Mouse (Mus musculus) forebrain, postnatal 0 days (tissue): ENCODE results near the gene Gm17334. TPM values are rescaled to one million over a fixed set of nuclear protein-coding genes. Genes with fewer than 3 reads are reported as not detected.

Source experiments
- ATAC-seq: fragments of 200-750 bp; cut with Nextera tagmentation; 2 replicates; pipeline ENCODE4 v1.8.0; 2017; ENCODE audit warnings: mild to moderate bottlenecking, moderate library complexity
- DNase-seq: peaks from one replicate; pipeline ENCODE4 v3.0.0-alpha.2; 2015
- H3K27ac ChIP-seq: fragments of 300-500 bp; sonication (generic); 2 replicates; pipeline ENCODE4 v1.5.1; 2014; ENCODE audit warnings: low read depth, mild to moderate bottlenecking, antibody characterized with exemption, low read length, moderate library complexity, mixed read lengths
- H3K27me3 ChIP-seq: fragments of 300-500 bp; sonication (generic); 2 replicates; pipeline ENCODE4 v1.6.1; 2014; ENCODE audit warnings: mild to moderate bottlenecking, low read length, mixed read lengths; ENCODE audit not compliant: insufficient read depth
- H3K36me3 ChIP-seq: fragments of 300-500 bp; sonication (generic); 2 replicates; pipeline ENCODE4 v1.6.1; 2014; ENCODE audit warnings: mild to moderate bottlenecking, moderate library complexity; ENCODE audit not compliant: insufficient read depth
- H3K4me1 ChIP-seq: fragments of 300-500 bp; sonication (generic); 2 replicates; pipeline ENCODE4 v1.6.1; 2014; ENCODE audit warnings: antibody characterized with exemption; ENCODE audit not compliant: insufficient read depth
- H3K4me2 ChIP-seq: fragments of 300-500 bp; sonication (generic); 2 replicates; pipeline ENCODE4 v1.6.1; 2014; ENCODE audit warnings: low read depth, mild to moderate bottlenecking, moderate library complexity
- H3K4me3 ChIP-seq: fragments of 300-500 bp; sonication (generic); 2 replicates; pipeline ENCODE4 v1.5.1; 2014; ENCODE audit warnings: low read depth, low read length, mixed read lengths
- H3K9ac ChIP-seq: fragments of 300-500 bp; sonication (generic); 2 replicates; pipeline ENCODE4 v1.6.1; 2014; ENCODE audit warnings: mild to moderate bottlenecking
- H3K9me3 ChIP-seq: fragments of 300-500 bp; sonication (generic); 2 replicates; pipeline ENCODE4 v1.6.1; 2016; ENCODE audit warnings: low read length
- CTCF ChIP-seq: sonication (generic); IDR thresholded peaks from 2 replicates; pipeline ENCODE4 v1.5.1; 2016; ENCODE audit warnings: antibody characterized with exemption, control low read depth, low read depth
- WGBS: fragments of 180-500 bp; shearing (Covaris S2); extraction: QIAGEN DNeasy Blood & Tissue Kit; methylation state at CpG from one replicate; pipeline ENCODE4 v1.1.7; 2014; 5-methylcytosine and 5-hydroxymethylcytosine counted together
- microRNA-seq, 2 experiments: library from miRNA; unstranded; fragments of <30 nt; microRNA quantifications; one replicate each; pipeline ENCODE4; 2016
- polyA plus RNA-seq: library from polyadenylated mRNA; unstranded; fragments of >200 nt; fragmentation: Nextera tagmentation; extraction: Ambion mirVana; gene quantifications from 2 replicates; pipeline ENCODE4 v1.2.1, GENCODE M21; 2015
- total RNA-seq: library from RNA; depleted of rRNA; stranded (reverse); fragments of >200 nt; gene quantifications from 2 replicates; pipeline ENCODE4 v1.2.3, GENCODE M21; 2014; rRNA removed

Gm17334 gene
- total and polyA plus RNA-seq, 2 experiments from 2014 or later: 1.5 TPM; not detected in 1

DNA sequence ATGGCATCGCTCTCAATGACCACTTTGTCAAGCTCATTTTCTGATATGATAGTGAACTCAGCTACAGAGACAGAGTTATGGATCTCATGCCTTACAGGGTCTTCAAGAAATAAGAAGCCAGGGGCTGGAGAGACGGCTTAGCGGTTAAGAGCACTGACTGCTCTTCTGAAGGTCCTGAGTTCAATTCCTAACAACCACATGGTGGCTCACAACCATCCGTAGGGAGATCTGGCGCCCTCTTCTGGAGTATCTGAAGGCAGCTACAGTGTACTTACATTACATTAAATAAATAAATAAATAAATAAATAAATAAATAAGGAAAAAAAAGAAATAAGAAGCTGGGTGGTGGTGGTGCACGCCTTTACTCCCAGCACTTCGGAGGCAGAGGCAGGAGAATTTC, 39.2 kb downstream of the Gm17334 start:
- no peak for DNase-seq
- Histone ChIP-seq H3K36me3 (no peaks in the 10 kb centered on the region), H3K27me3 (no peaks in the 10 kb centered on the region), H3K4me2 (no peak overlapping the region), H3K27ac (no peak overlapping the region), H3K4me1 (no peaks in the 10 kb centered on the region), H3K9ac (no peak overlapping the region), H3K4me3 (no peak overlapping the region), H3K9me3 (no peaks in the 10 kb centered on the region)
- peak; percentile 27; the same call in 1 of the 2 replicates for TF ChIP-seq CTCF
- 89% methylated on average over 7 of the region's 7 CpGs for WGBS
- ATAC-seq: no peak

- no peak overlapping the region for H3K4me3 ChIP-seq
- no peak overlapping the region for H3K9ac ChIP-seq
- WGBS: 90% methylated on average over 8 of the region's 8 CpGs
- no peaks in the 10 kb centered on the region for H3K36me3 ChIP-seq
- no peak overlapping the region for H3K4me2 ChIP-seq
- H3K27ac ChIP-seq: no peak overlapping the region
- ATAC-seq (no peak), DNase-seq (no peak)
- no peaks in the 10 kb centered on the region for H3K9me3 ChIP-seq
- H3K27me3 ChIP-seq: no peaks in the 10 kb centered on the region
- H3K4me1 ChIP-seq: no peaks in the 10 kb centered on the region
- no peak for TF ChIP-seq CTCF
These were observed 40.7 kb downstream of the Gm17334 start for GRCm38 (mm10) chr11:53732244-53732643.

DNA sequence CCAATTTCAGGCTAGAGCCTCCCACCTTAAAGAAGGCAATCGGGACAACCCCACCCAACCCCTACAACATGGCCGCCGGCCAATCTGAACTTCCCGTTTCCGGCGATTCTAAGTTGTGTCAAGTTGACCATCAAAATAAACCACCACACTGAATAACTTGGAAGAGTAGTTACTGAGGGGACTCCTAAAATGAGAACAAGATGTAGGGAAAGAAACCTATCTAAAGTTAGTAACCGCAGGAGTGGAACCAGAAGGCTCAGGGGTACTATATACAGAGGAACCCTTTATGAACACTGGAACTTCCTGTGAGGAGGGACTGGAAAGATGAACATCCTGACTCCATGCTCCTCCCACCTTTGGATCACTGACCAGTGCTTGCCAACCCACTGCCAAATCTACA, 41.5 kb downstream of the Gm17334 start:
- no peak for TF ChIP-seq CTCF
- H3K4me3 ChIP-seq: no peak overlapping the region
- DNase-seq (no peak), ATAC-seq (no peak)
- H3K36me3 ChIP-seq: no peaks in the 10 kb centered on the region
- H3K9ac ChIP-seq: no peak overlapping the region
- H3K9me3 ChIP-seq: no peaks in the 10 kb centered on the region
- H3K27ac ChIP-seq: no peak overlapping the region
- 98% methylated on average over 7 of the region's 7 CpGs for WGBS
- no peaks in the 10 kb centered on the region for H3K4me1 ChIP-seq
- no peak overlapping the region for H3K4me2 ChIP-seq
- H3K27me3 ChIP-seq: no peaks in the 10 kb centered on the region

Small RNA genes within 50 kb of the gene (microRNA-seq; reads per million reads assigned to microRNA genes)
- gene Mir7671: 0 reads per million in 2 experiments

Other genes with a start within 250 kb of the Gm17334 start
- 103 and 118 TPM in 2 replicates for gene Kif3a, start 205.8 kb downstream of the Gm17334 start, total RNA-seq
- 241 and 330 TPM in 2 replicates for gene Kif3a, start 205.8 kb downstream of the Gm17334 start, polyA plus RNA-seq
- gene Il4, start 154.5 kb downstream of the Gm17334 start, total RNA-seq: not detected in 2 replicates
- 2.5 and 3.4 TPM in 2 replicates for gene Il4, start 154.5 kb downstream of the Gm17334 start, polyA plus RNA-seq
- gene Il13, start 138.5 kb downstream of the Gm17334 start, total RNA-seq: not detected in 2 replicates
- gene Il13, start 138.5 kb downstream of the Gm17334 start, polyA plus RNA-seq: not detected in 2 replicates
- 7.1 and 9.2 TPM in 2 replicates for gene Rad50, start 65.9 kb downstream of the Gm17334 start, total RNA-seq
- gene Rad50, start 65.9 kb downstream of the Gm17334 start, polyA plus RNA-seq: 8.6 and 11.8 TPM in 2 replicates
- 0.23 and 0.29 TPM in 2 replicates for gene Il5, start 52.4 kb downstream of the Gm17334 start, total RNA-seq
- gene Il5, start 52.4 kb downstream of the Gm17334 start, polyA plus RNA-seq: 0.10 and 0.18 TPM in 2 replicates
- 3.1 and 3.7 TPM in 2 replicates for gene Irf1, start 3.2 kb downstream of the Gm17334 start, total RNA-seq
- gene Irf1, start 3.2 kb downstream of the Gm17334 start, polyA plus RNA-seq: 3.2 and 4.0 TPM in 2 replicates
- gene Gm12216, start 86.1 kb upstream of the Gm17334 start, total RNA-seq: not detected in 2 replicates
- 0.40 and 0.77 TPM in 2 replicates for gene Gm12216, start 86.1 kb upstream of the Gm17334 start, polyA plus RNA-seq
- 16.0 and 16.2 TPM in 2 replicates for gene Slc22a5, start 118.5 kb upstream of the Gm17334 start, total RNA-seq
- gene Slc22a5, start 118.5 kb upstream of the Gm17334 start, polyA plus RNA-seq: 12.9 and 13.4 TPM in 2 replicates
- gene Slc22a21, start 207.1 kb upstream of the Gm17334 start, total RNA-seq: 3.3 and 5.1 TPM in 2 replicates
- gene Slc22a21, start 207.1 kb upstream of the Gm17334 start, polyA plus RNA-seq: 2.4 and 4.8 TPM in 2 replicates